ENCODE assay signal across 8 mouse cellular contexts in genomic region chr3:97585383-97586160, GRCm38 (mm10). TPM values are rescaled to one million over a fixed set of nuclear protein-coding genes. Genes with fewer than 3 reads are reported as not detected.
A peak's percentile ranks its signal among the peaks of the same experiment; 100 is the strongest.
DNase-seq lines count a peak whose midpoint lies in the region; ATAC-seq and TF ChIP-seq lines count a peak whose summit lies in the region.

No protein-coding gene starts in this region.

- H3K9ac ChIP-seq in embryonic facial prominence, embryonic 12.5 days = no peak overlapping the region
- no peak overlapping the region for H3K9ac ChIP-seq in heart, adult 2 months (ENCODE audit: low read depth, low read length)
- H3K9ac ChIP-seq in kidney, embryonic 14.5 days (ENCODE audit: low read depth, low read length) = no peak overlapping the region
- H3K9ac ChIP-seq in limb, embryonic 13.5 days = no peak overlapping the region

- no peak overlapping the region for H3K4me3 ChIP-seq in embryonic facial prominence, embryonic 12.5 days
- H3K4me3 ChIP-seq in heart, adult 2 months = no peak overlapping the region
- H3K4me3 ChIP-seq in kidney, embryonic 14.5 days (ENCODE audit: low read length) = no peak overlapping the region
- H3K4me3 ChIP-seq in limb, embryonic 13.5 days = no peak overlapping the region

- peak; percentile 74 for DNase-seq in A20 (ENCODE audit: low read depth, low spot score)
- DNase-seq in adrenal gland, postnatal 36 days = peak; percentile 80 to 82
- DNase-seq in heart, adult 2 months = peak; percentile 52 to 68
- DNase-seq in naive thymus-derived CD4-positive, alpha-beta T cell, adult 2 months (ENCODE audit: low read depth) = peak; percentile 73
- peak; percentile 78 for DNase-seq in splenic B cell, adult 2 months (ENCODE audit: low read depth, low spot score)

- H3K4me2 ChIP-seq in embryonic facial prominence, embryonic 12.5 days (replicated peaks) = no peak overlapping the region
- H3K4me2 ChIP-seq in kidney, embryonic 14.5 days (replicated peaks; ENCODE audit: low read depth, low read length) = no peak overlapping the region
- no peak overlapping the region for H3K4me2 ChIP-seq in limb, embryonic 13.5 days (replicated peaks)

- peak; percentile 64; the same call in 1 of the 2 replicates for ATAC-seq in embryonic facial prominence, embryonic 12.5 days (ENCODE audit: insufficient number of reproducible peaks, insufficient read depth, low FRiP score, low TSS enrichment)
- ATAC-seq in kidney, embryonic 14.5 days (ENCODE audit: low FRiP score, low TSS enrichment) = peak; percentile 71
- peak; percentile 75 for ATAC-seq in limb, embryonic 13.5 days (ENCODE audit: low FRiP score, low read depth)

- no peak for TF ChIP-seq POLR2A in heart, adult 2 months (IDR thresholded peaks at IDR 0.05; ENCODE audit: insufficient read depth, low read depth, low read length)

- peaks cover 32% of the 10 kb centered on the region for H3K36me3 ChIP-seq in embryonic facial prominence, embryonic 12.5 days
- H3K36me3 ChIP-seq in heart, adult 2 months (ENCODE audit: control insufficient read depth, insufficient read depth, low read length) = no peaks in the 10 kb centered on the region
- H3K36me3 ChIP-seq in kidney, embryonic 14.5 days (ENCODE audit: control insufficient read depth, insufficient read depth, low read length) = peaks cover 17% of the 10 kb centered on the region
- peaks cover 58% of the 10 kb centered on the region for H3K36me3 ChIP-seq in limb, embryonic 13.5 days
- peaks cover 7% of the 10 kb centered on the region for H3K36me3 ChIP-seq in splenic B cell, adult 2 months (ENCODE audit: control insufficient read depth, insufficient read depth, low read length, poor library complexity, severe bottlenecking)

- no peaks in the 10 kb centered on the region for H3K79me2 ChIP-seq in heart, adult 2 months (replicated peaks; ENCODE audit: control insufficient read depth, insufficient read depth, low read length)

- no peak for TF ChIP-seq EP300 in heart, adult 2 months (IDR thresholded peaks at IDR 0.05; ENCODE audit: insufficient read depth, low read depth, low read length)

- H3K4me1 ChIP-seq in embryonic facial prominence, embryonic 12.5 days = no peaks in the 10 kb centered on the region
- no peaks in the 10 kb centered on the region for H3K4me1 ChIP-seq in heart, adult 2 months (ENCODE audit: control insufficient read depth, insufficient read depth, low read length)
- no peaks in the 10 kb centered on the region for H3K4me1 ChIP-seq in kidney, embryonic 14.5 days (ENCODE audit: control insufficient read depth, insufficient read depth, low read length)
- H3K4me1 ChIP-seq in limb, embryonic 13.5 days = no peaks in the 10 kb centered on the region

- no peak overlapping the region for H3K27ac ChIP-seq in embryonic facial prominence, embryonic 12.5 days
- H3K27ac ChIP-seq in heart, adult 2 months = no peak overlapping the region
- no peak overlapping the region for H3K27ac ChIP-seq in kidney, embryonic 14.5 days (ENCODE audit: low read depth, low read length)
- H3K27ac ChIP-seq in limb, embryonic 13.5 days = no peak overlapping the region

- H3K27me3 ChIP-seq in embryonic facial prominence, embryonic 12.5 days = no peaks in the 10 kb centered on the region
- no peaks in the 10 kb centered on the region for H3K27me3 ChIP-seq in heart, adult 2 months (ENCODE audit: control insufficient read depth, insufficient read depth, low read length)
- H3K27me3 ChIP-seq in kidney, embryonic 14.5 days (ENCODE audit: control insufficient read depth, insufficient read depth, low read length) = no peaks in the 10 kb centered on the region
- no peaks in the 10 kb centered on the region for H3K27me3 ChIP-seq in limb, embryonic 13.5 days
- no peaks in the 10 kb centered on the region for H3K27me3 ChIP-seq in splenic B cell, adult 2 months (ENCODE audit: control insufficient read depth, insufficient read depth, low read length, poor library complexity, severe bottlenecking)

- WGBS in embryonic facial prominence, embryonic 12.5 days = 69% methylated on average over 18 of the region's 18 CpGs
- 62% methylated on average over 18 of the region's 18 CpGs for WGBS in heart, adult 2 months
- WGBS in kidney, embryonic 14.5 days = 60% methylated on average over 18 of the region's 18 CpGs
- WGBS in limb, embryonic 13.5 days = 71% methylated on average over 18 of the region's 18 CpGs

- intact Hi-C loops in heart, adult 2 months (cut with DNase I) = loop anchor here (1.0 to 10.0 kb wide), 3 partner anchors 191 to 648 kb away; no protein-coding TSS in a partner anchor

- TF ChIP-seq CTCF in heart, adult 2 months (IDR thresholded peaks at IDR 0.05) = peak; percentile 92

- H3K9me3 ChIP-seq in embryonic facial prominence, embryonic 12.5 days = no peaks in the 10 kb centered on the region
- no peaks in the 10 kb centered on the region for H3K9me3 ChIP-seq in kidney, embryonic 14.5 days (ENCODE audit: control insufficient read depth, low read length)
- no peaks in the 10 kb centered on the region for H3K9me3 ChIP-seq in limb, embryonic 13.5 days

RNA-seq across cellular contexts. Expression of gene Chd1l, which starts 24.4 kb away (rescaled TPM):
- total RNA-seq in adrenal gland, postnatal 36 days (2021) = 10 to 100 TPM in 1 of 2 experiments, 1 to 10 TPM in 1; 9.8 to 18.5 TPM
- polyA plus RNA-seq in embryonic facial prominence, embryonic 12.5 days (2016; fragmentation: Nextera tagmentation; extraction: Ambion mirVana) = 20.1 and 20.5 TPM in 2 replicates
- 10 to 100 TPM in 1 of 2 experiments, 1 to 10 TPM in 1; 9.8 to 10.5 TPM for total RNA-seq in heart, adult 2 months (2021)
- polyA plus RNA-seq in heart, adult 2 months (2012; rRNA removed) = 4.6 and 7.7 TPM in 2 replicates
- 11.5 and 18.1 TPM in 2 replicates for polyA plus RNA-seq in kidney, embryonic 14.5 days (2014; fragmentation: Nextera tagmentation; extraction: Ambion mirVana)
- polyA plus RNA-seq in limb, embryonic 13.5 days (2015; fragmentation: Nextera tagmentation; extraction: Ambion mirVana) = 15.6 and 15.9 TPM in 2 replicates

RNA-seq across cellular contexts. Expression of gene Fmo5, which starts 43.0 kb away (rescaled TPM):
- total RNA-seq in adrenal gland, postnatal 36 days (2021) = 10 to 100 TPM in 1 of 2 experiments, 1 to 10 TPM in 1; 8.9 to 13.3 TPM
- 1.3 and 1.5 TPM in 2 replicates for polyA plus RNA-seq in embryonic facial prominence, embryonic 12.5 days (2016; fragmentation: Nextera tagmentation; extraction: Ambion mirVana)
- total RNA-seq in heart, adult 2 months (2021) = 10 to 100 TPM; 13.6 to 15.0 TPM
- polyA plus RNA-seq in heart, adult 2 months (2012; rRNA removed) = 7.4 and 12.7 TPM in 2 replicates
- 0.71 and 1.8 TPM in 2 replicates for polyA plus RNA-seq in kidney, embryonic 14.5 days (2014; fragmentation: Nextera tagmentation; extraction: Ambion mirVana)
- polyA plus RNA-seq in limb, embryonic 13.5 days (2015; fragmentation: Nextera tagmentation; extraction: Ambion mirVana) = 1.6 and 2.0 TPM in 2 replicates
